Mouse (Mus musculus) CD4-positive, CD25-positive, alpha-beta regulatory T cell, adult 4 months (primary cell): ENCODE data around the gene Agbl4. TPM values are rescaled to one million over a fixed set of nuclear protein-coding genes. Genes with fewer than 3 reads are reported as not detected.

Experiments used
- ATAC-seq: one replicate; pipeline ENCODE4 v1.8.0; 2017
- polyA plus RNA-seq, 2 experiments: library from polyadenylated mRNA; unstranded; fragments of 100-300 nt; shearing (Covaris generic); gene quantifications; one replicate each; pipeline ENCODE4 v1.2.1; 2017

Agbl4 gene
- polyA plus RNA-seq, 2 experiments from 2014 or later: not detected

GRCm38 (mm10) chr4:111502965-111503727 lies 1105.7 kb downstream of the Agbl4 start:
- ATAC-seq: no peak

GRCm38 (mm10) chr4:111504952-111505351 lies 1107.5 kb downstream of the Agbl4 start:
- ATAC-seq: no peak

DNA sequence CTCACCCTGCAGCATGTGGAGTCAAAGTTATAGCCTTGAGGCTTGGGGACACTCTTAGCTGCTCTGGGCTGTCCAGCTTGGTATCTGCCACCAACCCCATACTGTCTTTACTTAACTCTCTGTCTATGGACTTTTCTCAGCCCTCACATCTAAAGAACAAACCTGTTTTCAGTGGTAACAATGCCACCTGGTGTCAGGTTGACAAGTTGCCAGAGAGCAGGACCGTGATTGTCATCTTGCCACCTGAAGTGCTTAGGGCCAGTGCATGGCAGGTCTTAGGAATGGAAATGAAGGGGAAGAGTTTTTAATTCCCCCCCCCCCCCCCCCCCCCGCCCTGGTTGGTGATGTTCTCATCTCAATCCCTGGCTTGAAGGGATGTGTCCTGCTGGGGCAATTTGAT lies 1112.7 kb downstream of the Agbl4 start:
- ATAC-seq: no peak

DNA sequence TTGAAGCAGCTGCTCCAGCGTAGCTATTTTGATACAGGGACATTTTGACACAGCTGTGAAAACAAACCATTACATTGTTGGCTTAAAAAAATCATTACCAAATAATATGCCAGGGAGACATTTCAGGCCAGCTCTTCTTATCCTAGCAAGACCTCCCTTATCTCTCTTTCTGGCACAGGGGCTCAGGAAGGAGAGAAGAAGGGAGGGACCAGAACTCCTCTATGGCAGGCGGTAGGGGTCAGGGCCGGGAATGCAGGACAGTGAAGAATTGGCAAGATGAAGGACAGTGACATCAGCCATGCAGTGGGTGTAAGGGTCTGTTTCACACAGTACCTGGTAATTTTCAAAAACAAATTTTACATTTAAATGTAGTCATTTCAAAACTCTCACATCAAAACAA lies 1116.5 kb downstream of the Agbl4 start:
- ATAC-seq: no peak

DNA sequence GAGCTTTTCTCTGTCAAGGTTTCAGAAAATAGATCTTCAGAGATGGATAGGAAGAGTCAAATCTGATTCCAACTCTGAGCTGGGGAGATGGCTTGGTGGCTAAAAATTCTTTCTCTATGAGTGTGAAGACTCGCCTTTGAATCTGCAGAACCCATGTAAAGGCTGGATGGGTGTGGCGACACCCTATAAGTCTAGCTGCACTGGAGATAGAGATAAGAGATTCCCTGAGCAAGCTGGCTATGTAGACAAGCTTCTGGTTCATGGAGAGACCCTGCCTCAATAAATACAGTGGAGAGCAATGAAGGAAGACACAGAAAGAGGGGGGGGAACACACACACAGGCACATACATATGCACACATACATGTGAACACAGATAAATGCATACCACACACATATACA lies 1118.7 kb downstream of the Agbl4 start:
- no peak for ATAC-seq

GRCm38 (mm10) chr4:111517063-111517792 lies 1119.8 kb downstream of the Agbl4 start:
- ATAC-seq: no peak

GRCm38 (mm10) chr4:111518191-111518590 lies 1120.7 kb downstream of the Agbl4 start:
- no peak for ATAC-seq

GRCm38 (mm10) chr4:111519267-111519666 lies 1121.8 kb downstream of the Agbl4 start:
- no peak for ATAC-seq

- no peak for ATAC-seq
Measured at GRCm38 (mm10) chr4:111520006-111520405, 1122.5 kb downstream of the Agbl4 start.

- no peak for ATAC-seq
Measured at GRCm38 (mm10) chr4:111522974-111523373, 1125.5 kb downstream of the Agbl4 start.

- ATAC-seq: no peak
Measured at GRCm38 (mm10) chr4:111528961-111529360, 1131.5 kb downstream of the Agbl4 start.

- ATAC-seq: no peak
Measured at GRCm38 (mm10) chr4:111529996-111530395, 1132.5 kb downstream of the Agbl4 start.

GRCm38 (mm10) chr4:111530537-111530936 lies 1133.1 kb downstream of the Agbl4 start:
- ATAC-seq: no peak

- ATAC-seq: no peak
Measured at GRCm38 (mm10) chr4:111544684-111545083, 1147.2 kb downstream of the Agbl4 start.

DNA sequence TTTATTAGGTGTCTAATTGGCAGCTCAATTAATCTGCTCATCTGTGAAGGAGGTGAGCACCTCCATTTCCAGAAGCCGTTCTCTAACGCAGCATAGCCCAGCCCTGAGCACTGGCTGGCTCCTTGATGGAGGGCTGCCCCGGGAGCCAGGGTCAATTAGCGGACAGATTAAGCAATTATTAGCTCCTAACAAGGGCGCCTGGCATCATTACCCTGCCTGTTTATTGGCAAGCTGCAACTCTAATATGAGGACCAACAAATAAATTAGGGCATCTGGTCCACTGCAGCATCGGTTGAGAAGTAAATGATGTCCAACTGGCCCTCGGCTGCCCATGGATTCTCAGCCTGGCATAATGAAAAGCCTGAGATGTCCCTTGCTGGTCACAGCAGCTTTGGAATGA lies 1148.5 kb downstream of the Agbl4 start:
- ATAC-seq: no peak

DNA sequence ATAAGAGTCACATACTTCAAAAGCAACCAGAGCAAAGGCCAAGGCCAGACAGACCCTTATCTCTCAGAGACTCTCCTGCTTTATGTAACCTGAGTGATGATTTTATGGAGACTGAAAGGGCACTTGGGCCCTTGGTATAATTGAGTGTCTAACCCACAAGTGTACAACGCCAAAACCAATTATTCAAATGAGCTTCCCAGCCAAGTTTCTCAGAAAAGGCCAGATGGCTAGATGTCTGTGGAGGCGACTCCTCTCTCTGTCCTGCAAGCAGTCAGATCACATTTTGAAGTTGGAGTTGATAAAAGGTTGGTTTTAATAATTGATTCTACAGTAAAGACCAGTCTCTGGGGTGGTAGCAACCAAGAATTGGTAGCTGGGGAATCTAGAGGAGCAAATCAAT lies 1158.0 kb downstream of the Agbl4 start:
- ATAC-seq: no peak

- ATAC-seq: no peak
Measured at GRCm38 (mm10) chr4:111577087-111577773, 1179.8 kb downstream of the Agbl4 start.

- ATAC-seq: no peak
Measured at GRCm38 (mm10) chr4:111579115-111579862, 1181.8 kb downstream of the Agbl4 start.

GRCm38 (mm10) chr4:111579863-111580224 lies 1182.4 kb downstream of the Agbl4 start:
- no peak for ATAC-seq

- no peak for ATAC-seq
Measured at GRCm38 (mm10) chr4:111580239-111580638, 1182.8 kb downstream of the Agbl4 start.

- ATAC-seq: no peak
Measured at GRCm38 (mm10) chr4:111583562-111584237, 1186.2 kb downstream of the Agbl4 start.

DNA sequence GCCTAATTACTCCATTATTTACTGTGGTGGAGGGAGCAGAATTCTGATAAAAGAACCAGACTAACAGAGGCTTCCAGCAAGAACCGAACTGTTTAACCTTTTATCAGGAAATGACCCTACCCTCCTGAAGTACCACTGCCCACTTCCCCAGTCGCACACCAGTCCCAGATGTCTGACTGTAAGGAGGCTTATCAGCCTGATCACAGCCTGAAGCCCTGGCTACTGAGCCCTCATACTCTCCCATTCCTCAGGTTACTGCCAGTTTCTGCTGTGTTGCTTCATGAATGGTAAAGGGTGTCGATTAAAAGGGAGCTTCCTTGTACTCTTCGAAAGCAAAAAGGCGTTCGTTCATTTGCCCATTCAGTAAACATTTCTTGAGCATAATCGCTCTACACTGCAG lies 1186.8 kb downstream of the Agbl4 start:
- no peak for ATAC-seq
